Mouse (Mus musculus): ENCODE results near the gene Armc2. TPM values are rescaled to one million over a fixed set of nuclear protein-coding genes. Genes with fewer than 3 reads are reported as not detected.

Armc2 gene
- 0.34 and 0.71 TPM in 2 replicates for total RNA-seq (2012; rRNA removed)
- total RNA-seq (2014; rRNA removed) = 0.66 and 0.90 TPM in 2 replicates
- polyA plus RNA-seq (2012; ENCODE audit: insufficient read length, low read depth) = 0.79 and 0.99 TPM in 2 replicates

DNA sequence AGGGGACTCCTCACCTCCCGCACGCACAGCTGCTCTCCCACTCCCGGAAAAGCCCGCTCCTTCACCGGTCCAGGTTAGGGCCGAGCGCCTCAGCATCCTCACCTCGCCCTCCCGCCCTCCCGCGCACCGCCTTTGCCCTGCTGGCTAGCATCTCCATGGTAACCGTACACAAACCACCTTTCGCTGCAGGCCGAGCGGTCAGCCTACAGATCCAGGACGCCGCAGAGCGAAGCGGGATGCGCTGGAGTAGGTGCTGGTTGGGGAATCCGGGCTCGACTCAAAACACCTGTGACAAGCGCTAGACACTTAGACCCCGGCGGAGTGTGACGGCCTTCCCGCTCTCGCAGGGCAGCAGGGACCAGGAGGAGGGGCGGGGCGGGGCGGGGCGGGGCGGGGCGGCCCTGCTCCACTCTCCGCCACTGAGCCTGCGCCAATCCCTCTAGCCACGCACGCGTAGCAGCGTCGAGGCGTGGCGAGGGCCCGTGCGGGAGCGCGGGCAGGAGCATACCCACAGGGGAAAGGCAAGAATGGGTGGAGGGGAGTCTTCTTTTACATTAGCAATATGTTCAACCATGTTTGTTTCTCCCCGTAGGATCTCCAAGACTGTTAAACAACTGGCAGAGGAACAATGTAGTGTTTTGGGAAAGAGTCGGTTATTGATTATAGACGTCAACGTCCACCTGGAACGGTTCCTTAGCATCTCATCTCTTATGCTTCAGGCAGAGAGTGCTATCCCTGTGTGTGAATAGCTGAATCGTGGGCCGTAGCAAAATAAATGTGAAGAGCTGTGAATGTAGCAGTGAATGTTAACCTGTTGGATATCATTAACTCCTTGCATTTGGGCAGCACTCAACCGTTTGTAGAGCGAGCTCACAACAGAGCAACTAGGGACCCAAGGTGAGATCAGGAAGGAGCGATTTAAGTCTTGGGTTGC, at the start of gene Armc2:
TSS of gene Armc2 (minus strand) at position 427 of the 934 bp plus-strand sequence.
- TF ChIP-seq MAX (IDR thresholded peaks at IDR 0.05; ENCODE audit: low read length) (peak; percentile 50; the same call in 1 of the 2 replicates), NRF1 (IDR thresholded peaks at IDR 0.05; ENCODE audit: low read depth, low read length) (peak; percentile 83), MXI1 (IDR thresholded peaks at IDR 0.05; ENCODE audit: low read depth, low read length) (no peak), BHLHE40 (IDR thresholded peaks at IDR 0.05; ENCODE audit: low read depth, low read length) (peak; percentile 81), MYC (IDR thresholded peaks at IDR 0.05; ENCODE audit: low read depth, low read length) (no peak), SIN3A (IDR thresholded peaks at IDR 0.05; ENCODE audit: low read length) (peak; percentile 18; the same call in 1 of the 2 replicates), MEF2A (IDR thresholded peaks at IDR 0.05; ENCODE audit: borderline replicate concordance, low read depth, low read length) (no peak), POLR2A (IDR thresholded peaks at IDR 0.05; ENCODE audit: low read depth, low read length) (peak; percentile 64), ZC3H11A (IDR thresholded peaks at IDR 0.05; ENCODE audit: low read depth, low read length) (no peak)

DNA sequence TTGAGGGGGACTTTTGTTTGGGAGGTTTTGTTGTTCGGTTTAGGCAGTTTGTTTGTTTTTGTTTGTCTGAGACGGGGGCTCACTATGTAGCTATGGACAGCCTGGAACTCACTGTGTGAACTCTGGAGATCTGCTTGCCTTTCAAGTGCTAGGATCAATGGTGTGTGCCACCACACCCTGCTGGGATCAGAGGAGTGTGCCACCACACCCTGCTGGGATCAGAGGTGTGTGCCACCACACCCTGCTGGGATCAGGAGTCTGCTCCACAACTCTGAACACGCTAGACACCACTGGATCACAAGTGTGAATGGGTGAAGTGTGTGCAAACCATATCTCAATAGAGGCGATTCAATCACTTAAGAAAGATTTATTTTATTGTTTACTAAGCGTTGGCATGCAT, 46.2 kb upstream of the Armc2 start:
- Histone ChIP-seq H3K9ac (ENCODE audit: insufficient read depth, low read depth) (no peak overlapping the region), H3K4me2 (ENCODE audit: insufficient read depth, low read depth, poor library complexity, severe bottlenecking) (no peak overlapping the region), H3K79me2 (replicated peaks; ENCODE audit: control insufficient read depth, extremely low read depth, insufficient read depth, poor library complexity, severe bottlenecking) (no peaks in the 10 kb centered on the region), H3K27me3 (replicated peaks) (no peaks in the 10 kb centered on the region), H3K4me1 (ENCODE audit: control insufficient read depth in 1 of 2, insufficient read depth in 2 of 2) (peaks cover 3 to 6% of the 10 kb centered on the region in 2 experiments; a peak in 3 of 4 replicates), H3K4me3 (replicated peaks in 1 of 3; ENCODE audit: low read depth in 2 of 3, low read length in 2 of 3, poor library complexity in 1 of 3) (no peak overlapping the region), H3K9me3 (replicated peaks; ENCODE audit: low read length) (peaks cover 3% of the 10 kb centered on the region), H3K36me3 (replicated peaks in 1 of 2; ENCODE audit: control insufficient read depth in 1 of 2, insufficient read depth in 1 of 2, low read length in 1 of 2) (peaks cover 0 to 2% of the 10 kb centered on the region in 2 experiments), H3K27ac (ENCODE audit: insufficient read depth, low read depth) (no peak overlapping the region)
- in situ Hi-C loops (cut with MboI; ENCODE audit: low pct_ligation_motif_present, low pct_unique_long_range_greater_than_20kb, low sequenced_read_pairs) (no loop called here), dilution Hi-C loops (cut with MboI; ENCODE audit: extremely low pct_ligation_motif_present, extremely low pct_unique_long_range_greater_than_20kb, low sequenced_read_pairs) (no loop called here)
- no peak for DNase-seq (ENCODE audit: extremely low read depth)
- TF ChIP-seq BHLHE40 (IDR thresholded peaks at IDR 0.05; ENCODE audit: low read depth, low read length) = no peak
- no peak for TF ChIP-seq RCOR1 (conservative IDR thresholded peaks at IDR 0.05; ENCODE audit: low read depth, low read length)
- TF ChIP-seq POLR2A (IDR thresholded peaks at IDR 0.05; ENCODE audit: low read depth, low read length) = no peak
- TF ChIP-seq PAX5 (IDR thresholded peaks at IDR 0.05; ENCODE audit: low read length) = no peak
- TF ChIP-seq USF2 (conservative IDR thresholded peaks at IDR 0.05; ENCODE audit: low read depth, low read length) = no peak
- TF ChIP-seq ZNF384 (IDR thresholded peaks at IDR 0.05; ENCODE audit: low read depth, low read length) = no peak
- TF ChIP-seq USF1 (IDR thresholded peaks at IDR 0.05; ENCODE audit: low read depth, low read length) = no peak
- TF ChIP-seq SMC3 (IDR thresholded peaks at IDR 0.05; ENCODE audit: low read depth, low read length) = no peak
- no peak for TF ChIP-seq ETS1 (conservative IDR thresholded peaks at IDR 0.05; ENCODE audit: low read depth, low read length)

More for the DNA sequence above, at the start of gene Armc2:
- in situ Hi-C loops (cut with MboI; ENCODE audit: low pct_ligation_motif_present, low pct_unique_long_range_greater_than_20kb, low sequenced_read_pairs) = loop anchor here (25.0 kb wide), 1 partner anchor 306 kb away; the partner anchor contains the start of gene Ccdc162
- DNase-seq (ENCODE audit: extremely low read depth) = peak; percentile 57
- Histone ChIP-seq H3K27me3 (replicated peaks) (peaks cover 4% of the 10 kb centered on the region), H3K79me2 (replicated peaks; ENCODE audit: control insufficient read depth, extremely low read depth, insufficient read depth, poor library complexity, severe bottlenecking) (no peaks in the 10 kb centered on the region), H3K36me3 (replicated peaks in 1 of 2; ENCODE audit: control insufficient read depth in 1 of 2, insufficient read depth in 1 of 2, low read length in 1 of 2) (no peaks in the 10 kb centered on the region), H3K9me3 (replicated peaks; ENCODE audit: low read length) (no peaks in the 10 kb centered on the region), H3K9ac (ENCODE audit: insufficient read depth, low read depth) (peak within 1 kb of the TSS; percentile 49; the same call in 1 of the 2 replicates), H3K27ac (ENCODE audit: insufficient read depth, low read depth) (no peak within 1 kb of the TSS), H3K4me1 (ENCODE audit: control insufficient read depth in 1 of 2, insufficient read depth in 2 of 2) (peaks cover 5 to 7% of the 10 kb centered on the region in 2 experiments; a peak in 3 of 4 replicates), H3K4me3 (replicated peaks in 1 of 3; ENCODE audit: low read depth in 2 of 3, low read length in 2 of 3, poor library complexity in 1 of 3) (peak within 1 kb of the TSS; percentile 41 to 59 (median 48)), H3K4me2 (ENCODE audit: insufficient read depth, low read depth, poor library complexity, severe bottlenecking) (peak within 1 kb of the TSS; percentile 95)
- dilution Hi-C loops (cut with MboI; ENCODE audit: extremely low pct_ligation_motif_present, extremely low pct_unique_long_range_greater_than_20kb, low sequenced_read_pairs) = no loop called here

Measured in CH12.LX (cell line).